In genomic region chr11:118428944-118429709, GRCm38 (mm10) we compare ENCODE assay signal across 9 mouse cellular contexts. TPM values are rescaled to one million over a fixed set of nuclear protein-coding genes. Genes with fewer than 3 reads are reported as not detected.
DNase-seq lines count a peak whose midpoint lies in the region; ATAC-seq lines count a peak whose summit lies in the region.
"Had no signal": no experiment of that assay in that cellular context is flagged by ENCODE, and none has a peak within 500 bp of the region (broad histone marks: within the 10 kb centered on the region; RNA-seq: fewer than 3 reads in every experiment).

No protein-coding gene starts in this region.

- H3K4me3 ChIP-seq in forebrain, embryonic 10.5 days, result peak overlapping the region; percentile 38
- H3K4me3 ChIP-seq in forebrain, embryonic 11.5 days (ENCODE audit: low read depth, low read length), result no peak overlapping the region
- H3K4me3 ChIP-seq in embryonic facial prominence, embryonic 14.5 days (ENCODE audit: low read depth, low read length), result peak overlapping the region; percentile 41
- H3K4me3 ChIP-seq in hindbrain, embryonic 16.5 days (ENCODE audit: low read length), result peak overlapping the region; percentile 30

- peaks cover 45% of the 10 kb centered on the region for H3K27me3 ChIP-seq in forebrain, embryonic 10.5 days (ENCODE audit: poor library complexity, severe bottlenecking)
- H3K27me3 ChIP-seq in forebrain, embryonic 11.5 days (ENCODE audit: control insufficient read depth, insufficient read depth, low read length), result 0 out of 2 replicates have a peak, but pooled peaks cover 2% of the 10 kb centered on the region
- no peaks in the 10 kb centered on the region for H3K27me3 ChIP-seq in embryonic facial prominence, embryonic 14.5 days (replicated peaks; ENCODE audit: control insufficient read depth, insufficient read depth, low read length)
- no peaks in the 10 kb centered on the region for H3K27me3 ChIP-seq in hindbrain, embryonic 16.5 days (replicated peaks; ENCODE audit: control insufficient read depth, insufficient read depth, low read length)

- H3K4me1 ChIP-seq in forebrain, embryonic 10.5 days, result peaks cover 62% of the 10 kb centered on the region
- H3K4me1 ChIP-seq in forebrain, embryonic 11.5 days (replicated peaks; ENCODE audit: control insufficient read depth, insufficient read depth, low read length), result peaks cover 14% of the 10 kb centered on the region; the same call in 1 of the 2 replicates
- peaks cover 68% of the 10 kb centered on the region for H3K4me1 ChIP-seq in embryonic facial prominence, embryonic 14.5 days (ENCODE audit: control insufficient read depth, insufficient read depth, low read length)
- H3K4me1 ChIP-seq in hindbrain, embryonic 16.5 days (ENCODE audit: control insufficient read depth, insufficient read depth, low read depth, low read length), result peaks cover 27% of the 10 kb centered on the region

- H3K9me3 ChIP-seq in forebrain, embryonic 10.5 days, result no peaks in the 10 kb centered on the region
- no peaks in the 10 kb centered on the region for H3K9me3 ChIP-seq in forebrain, embryonic 11.5 days (ENCODE audit: control insufficient read depth, low read length)
- H3K9me3 ChIP-seq in embryonic facial prominence, embryonic 14.5 days (ENCODE audit: control insufficient read depth, low read length), result no peaks in the 10 kb centered on the region
- no peaks in the 10 kb centered on the region for H3K9me3 ChIP-seq in hindbrain, embryonic 16.5 days (ENCODE audit: control insufficient read depth, low read length)

- peak overlapping the region; percentile 69 for H3K27ac ChIP-seq in forebrain, embryonic 10.5 days
- no peak overlapping the region for H3K27ac ChIP-seq in forebrain, embryonic 11.5 days (ENCODE audit: low read depth, low read length)
- peak overlapping the region; percentile 81 for H3K27ac ChIP-seq in embryonic facial prominence, embryonic 14.5 days (replicated peaks; ENCODE audit: low read depth, low read length)
- 0 out of 2 replicates have a peak overlapping the region, but pooled peaks have one; percentile 36 for H3K27ac ChIP-seq in hindbrain, embryonic 16.5 days (ENCODE audit: low read depth, low read length)
- H3K27ac ChIP-seq: macrophage had no signal

- DNase-seq in forebrain, embryonic 10.5 days (ENCODE audit: extremely low spot score, low spot score), result no peak
- DNase-seq in forebrain, embryonic 11.5 days (ENCODE audit: low spot score), result no peak
- no peak for DNase-seq in embryonic facial prominence, embryonic 14.5 days (ENCODE audit: low spot score)
- DNase-seq in lung, postnatal 14 days, result peak; percentile 31
- DNase-seq in yolk sac, embryonic 10.5 days (ENCODE audit: low spot score), result no peak
- no peak for DNase-seq in c-Kit-positive CD71-positive TER-119-positive erythroid progenitor cells, embryonic 14.5 days (ENCODE audit: low spot score)
- DNase-seq in left cerebral cortex, adult 8-10 months (ENCODE audit: low spot score in 2 of 2), result no peak

- H3K4me2 ChIP-seq in forebrain, embryonic 11.5 days (ENCODE audit: low read depth, low read length, severe bottlenecking), result no peak overlapping the region
- peak overlapping the region; percentile 64 for H3K4me2 ChIP-seq in embryonic facial prominence, embryonic 14.5 days (ENCODE audit: low read depth, low read length)
- peak overlapping the region; percentile 46 for H3K4me2 ChIP-seq in hindbrain, embryonic 16.5 days (ENCODE audit: low read length)

- H3K9ac ChIP-seq in forebrain, embryonic 11.5 days (ENCODE audit: low read length), result no peak overlapping the region
- H3K9ac ChIP-seq in embryonic facial prominence, embryonic 14.5 days (ENCODE audit: low read depth, low read length), result peak overlapping the region; percentile 60
- peak overlapping the region; percentile 25 for H3K9ac ChIP-seq in hindbrain, embryonic 16.5 days (ENCODE audit: low read depth, low read length)

- 65% methylated on average over 8 of the region's 8 CpGs for WGBS in forebrain, embryonic 10.5 days
- WGBS in forebrain, embryonic 11.5 days, result 65% methylated on average over 8 of the region's 8 CpGs
- WGBS in embryonic facial prominence, embryonic 14.5 days, result 43% methylated on average over 8 of the region's 8 CpGs
- WGBS in hindbrain, embryonic 16.5 days, result 63% methylated on average over 8 of the region's 8 CpGs

- no peaks in the 10 kb centered on the region for H3K36me3 ChIP-seq in forebrain, embryonic 10.5 days (replicated peaks)
- no peaks in the 10 kb centered on the region for H3K36me3 ChIP-seq in forebrain, embryonic 11.5 days (ENCODE audit: control insufficient read depth, insufficient read depth, low read length)
- H3K36me3 ChIP-seq in embryonic facial prominence, embryonic 14.5 days (ENCODE audit: control insufficient read depth, insufficient read depth, low read length), result no peaks in the 10 kb centered on the region
- H3K36me3 ChIP-seq in hindbrain, embryonic 16.5 days (ENCODE audit: control insufficient read depth, insufficient read depth, low read length), result no peaks in the 10 kb centered on the region

- ATAC-seq in forebrain, embryonic 11.5 days (replicated peaks; ENCODE audit: low FRiP score), result no peak
- ATAC-seq in embryonic facial prominence, embryonic 14.5 days (ENCODE audit: low read depth), result no peak
- ATAC-seq in hindbrain, embryonic 16.5 days, result no peak

RNA-seq across cellular contexts. Expression of gene C1qtnf1, which starts 1.1 kb away (rescaled TPM):
- 1.5 and 2.3 TPM in 2 replicates for polyA plus RNA-seq in forebrain, embryonic 10.5 days (2016; fragmentation: Nextera tagmentation; extraction: Ambion mirVana)
- polyA plus RNA-seq in forebrain, embryonic 11.5 days (2014; fragmentation: Nextera tagmentation; extraction: Ambion mirVana), result 2.0 and 2.3 TPM in 2 replicates
- 14.3 and 15.9 TPM in 2 replicates for polyA plus RNA-seq in embryonic facial prominence, embryonic 14.5 days (2014; fragmentation: Nextera tagmentation; extraction: Ambion mirVana)
- polyA plus RNA-seq in hindbrain, embryonic 16.5 days (2015; fragmentation: Nextera tagmentation; extraction: Ambion mirVana), result 4.4 and 7.0 TPM in 2 replicates
- total RNA-seq in left cerebral cortex, adult 8-10 months (2022), result 1 to 10 TPM; 4.4 to 5.3 (median 4.9) TPM

RNA-seq across cellular contexts. Expression of gene Cant1, which starts 10.2 kb away (rescaled TPM):
- polyA plus RNA-seq in forebrain, embryonic 10.5 days (2016; fragmentation: Nextera tagmentation; extraction: Ambion mirVana), result 19.0 and 19.2 TPM in 2 replicates
- polyA plus RNA-seq in forebrain, embryonic 11.5 days (2014; fragmentation: Nextera tagmentation; extraction: Ambion mirVana), result 25.4 and 30.8 TPM in 2 replicates
- 30.8 and 30.9 TPM in 2 replicates for polyA plus RNA-seq in embryonic facial prominence, embryonic 14.5 days (2014; fragmentation: Nextera tagmentation; extraction: Ambion mirVana)
- 25.7 and 29.1 TPM in 2 replicates for polyA plus RNA-seq in hindbrain, embryonic 16.5 days (2015; fragmentation: Nextera tagmentation; extraction: Ambion mirVana)
- total RNA-seq in left cerebral cortex, adult 8-10 months (2022), result 10 to 100 TPM; 36.6 to 40.3 (median 38.8) TPM

RNA-seq across cellular contexts. Expression of gene Lgals3bp, which starts 27.2 kb away (rescaled TPM):
- 0.47 and 1.0 TPM in 2 replicates for polyA plus RNA-seq in forebrain, embryonic 10.5 days (2016; fragmentation: Nextera tagmentation; extraction: Ambion mirVana)
- polyA plus RNA-seq in forebrain, embryonic 11.5 days (2014; fragmentation: Nextera tagmentation; extraction: Ambion mirVana), result 0.71 and 1.1 TPM in 2 replicates
- 11.8 and 14.2 TPM in 2 replicates for polyA plus RNA-seq in embryonic facial prominence, embryonic 14.5 days (2014; fragmentation: Nextera tagmentation; extraction: Ambion mirVana)
- 7.1 and 8.1 TPM in 2 replicates for polyA plus RNA-seq in hindbrain, embryonic 16.5 days (2015; fragmentation: Nextera tagmentation; extraction: Ambion mirVana)
- total RNA-seq in left cerebral cortex, adult 8-10 months (2022), result 10 to 100 TPM; 20.8 to 62.8 (median 36.9) TPM

RNA-seq across cellular contexts. Expression of gene Engase, which starts 47.5 kb away (rescaled TPM):
- 7.1 and 7.9 TPM in 2 replicates for polyA plus RNA-seq in forebrain, embryonic 10.5 days (2016; fragmentation: Nextera tagmentation; extraction: Ambion mirVana)
- polyA plus RNA-seq in forebrain, embryonic 11.5 days (2014; fragmentation: Nextera tagmentation; extraction: Ambion mirVana), result 9.0 and 10.6 TPM in 2 replicates
- 6.0 and 7.6 TPM in 2 replicates for polyA plus RNA-seq in embryonic facial prominence, embryonic 14.5 days (2014; fragmentation: Nextera tagmentation; extraction: Ambion mirVana)
- polyA plus RNA-seq in hindbrain, embryonic 16.5 days (2015; fragmentation: Nextera tagmentation; extraction: Ambion mirVana), result 6.5 and 8.7 TPM in 2 replicates
- 10 to 100 TPM; 12.6 to 18.2 (median 15.3) TPM for total RNA-seq in left cerebral cortex, adult 8-10 months (2022)
